Mouse (Mus musculus) hematopoietic multipotent progenitor cell, adult 10-12 weeks (in vitro differentiated cells): Measurements from ENCODE around the gene Bcl2a1a. TPM values are rescaled to one million over a fixed set of nuclear protein-coding genes. Genes with fewer than 3 reads are reported as not detected.

ENCODE experiments used
- polyA plus RNA-seq: library from polyadenylated mRNA; stranded (reverse); fragments of >175 nt; gene quantifications from 2 replicates; pipeline ENCODE4 v1.2.3, GENCODE M21; 2012; ENCODE audit warnings: low replicate concordance

Gene Bcl2a1a
- 1.1 and 1.9 TPM in 2 replicates for polyA plus RNA-seq

DNA sequence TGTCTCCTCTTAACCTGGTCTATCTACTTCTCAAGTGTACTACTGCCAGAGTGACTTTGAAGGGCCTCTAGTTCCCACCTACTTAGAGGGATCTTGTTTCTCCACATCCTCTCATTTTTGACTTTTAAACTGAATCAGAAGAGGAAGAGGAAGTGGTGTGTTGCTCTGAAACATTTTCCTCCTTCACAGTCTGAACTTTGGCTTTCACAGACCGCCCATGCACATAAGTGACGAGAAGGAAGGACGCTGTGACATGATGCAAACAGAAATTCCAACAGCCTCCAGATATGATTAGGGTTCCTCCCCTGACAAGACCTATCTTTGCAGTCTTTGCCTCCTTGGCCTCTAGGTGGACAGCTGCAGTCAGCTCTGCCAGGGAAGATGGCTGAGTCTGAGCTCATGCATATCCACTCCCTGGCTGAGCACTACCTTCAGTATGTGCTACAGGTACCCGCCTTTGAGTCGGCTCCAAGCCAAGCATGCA is at the start of gene Bcl2a1a:
TSS of gene Bcl2a1a (plus strand) at position 231 of the 484 bp plus-strand sequence.

Other genes with a start within 250 kb of the Bcl2a1a start
- 12.8 and 13.9 TPM in 2 replicates for gene Mthfsl, start 236.6 kb upstream of the Bcl2a1a start, polyA plus RNA-seq
- gene Bcl2a1d, start 225.0 kb upstream of the Bcl2a1a start, polyA plus RNA-seq, result 0.66 and 4.4 TPM in 2 replicates
- gene Trim43c, start 117.7 kb upstream of the Bcl2a1a start, polyA plus RNA-seq, result not detected in 2 replicates
- not detected in 2 replicates for gene Trim43b, start 135.9 kb downstream of the Bcl2a1a start, polyA plus RNA-seq
- gene Bcl2a1b, start 242.3 kb downstream of the Bcl2a1a start, polyA plus RNA-seq, result 0.69 and 4.0 TPM in 2 replicates
- gene Gm29094, start 242.5 kb downstream of the Bcl2a1a start, polyA plus RNA-seq, result not detected in 2 replicates